Comparison of ENCODE assay signal across 24 mouse cellular contexts in the genomic region with DNA sequence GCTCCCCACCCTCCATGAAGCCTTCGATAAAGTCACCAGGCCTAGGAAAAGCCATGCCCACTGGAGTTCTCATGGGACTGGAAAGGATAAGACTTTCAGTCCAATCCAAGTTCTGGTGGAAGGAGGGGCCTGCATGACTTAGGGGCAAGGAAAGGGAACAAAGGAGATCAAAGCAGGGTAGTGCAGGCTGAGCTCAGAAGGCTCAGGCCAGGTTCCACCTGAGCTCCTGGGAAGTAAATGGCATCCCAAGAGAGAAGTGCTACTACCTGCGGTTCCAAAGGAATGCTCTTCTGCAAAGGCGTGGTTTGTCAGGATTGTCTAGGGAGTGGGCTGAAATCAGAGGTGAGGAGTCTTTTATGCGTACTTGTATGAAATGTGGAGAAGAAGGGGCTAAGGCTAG. TPM values are rescaled to one million over a fixed set of nuclear protein-coding genes. Genes with fewer than 3 reads are reported as not detected.
DNase-seq lines count a peak whose midpoint lies in the region; ATAC-seq and TF ChIP-seq lines count a peak whose summit lies in the region.
"Had no signal": no experiment of that assay in that cellular context is flagged by ENCODE, and none has a peak within 500 bp of the region (broad histone marks: within the 10 kb centered on the region; RNA-seq: fewer than 3 reads in every experiment).

No protein-coding gene starts in this region.

- TF ChIP-seq CTCF in lung, postnatal 0 days (IDR thresholded peaks at IDR 0.05), result no peak
- no peak for TF ChIP-seq CTCF in lung, adult 2 months (IDR thresholded peaks at IDR 0.05; ENCODE audit: insufficient read depth, low read length)

- H3K27ac ChIP-seq in kidney, embryonic 16.5 days (ENCODE audit: low read length), result no peak overlapping the region
- H3K27ac ChIP-seq in kidney, embryonic 14.5 days (ENCODE audit: low read depth, low read length), result no peak overlapping the region
- peak overlapping the region; percentile 11; the same call in 1 of the 2 replicates for H3K27ac ChIP-seq in lung, postnatal 0 days (ENCODE audit: low read length)
- H3K27ac ChIP-seq: embryonic facial prominence, embryonic 10.5 days; forebrain, embryonic 13.5 days; heart, embryonic 10.5 days; hindbrain, embryonic 13.5 days had no signal

- 74% methylated on average over 4 of the region's 4 CpGs for WGBS in kidney, embryonic 16.5 days
- 77% methylated on average over 4 of the region's 4 CpGs for WGBS in kidney, embryonic 14.5 days
- WGBS in lung, postnatal 0 days, result 60% methylated on average over 4 of the region's 4 CpGs
- WGBS in lung, adult 2 months, result 67% methylated on average over 4 of the region's 4 CpGs

- no peaks in the 10 kb centered on the region for H3K36me3 ChIP-seq in kidney, embryonic 16.5 days (ENCODE audit: insufficient read depth, low read length)
- no peaks in the 10 kb centered on the region for H3K36me3 ChIP-seq in kidney, embryonic 14.5 days (ENCODE audit: control insufficient read depth, insufficient read depth, low read length)
- H3K36me3 ChIP-seq in lung, postnatal 0 days (ENCODE audit: insufficient read depth, low read length), result no peaks in the 10 kb centered on the region
- H3K36me3 ChIP-seq: embryonic facial prominence, embryonic 10.5 days; heart, embryonic 10.5 days; hindbrain, embryonic 13.5 days had no signal

- no peak overlapping the region for H3K9ac ChIP-seq in kidney, embryonic 16.5 days (replicated peaks; ENCODE audit: low read length)
- H3K9ac ChIP-seq in kidney, embryonic 14.5 days (ENCODE audit: low read depth, low read length), result no peak overlapping the region
- no peak overlapping the region for H3K9ac ChIP-seq in lung, postnatal 0 days (replicated peaks; ENCODE audit: low read depth)
- H3K9ac ChIP-seq: forebrain, embryonic 13.5 days; forebrain, postnatal 0 days; hindbrain, embryonic 13.5 days had no signal

- TF ChIP-seq POLR2A in lung, adult 2 months (IDR thresholded peaks at IDR 0.05; ENCODE audit: borderline replicate concordance, extremely low read depth, low read depth, low read length), result no peak

- H3K4me2 ChIP-seq in kidney, embryonic 16.5 days (replicated peaks; ENCODE audit: low read depth, low read length), result no peak overlapping the region
- H3K4me2 ChIP-seq in kidney, embryonic 14.5 days (replicated peaks; ENCODE audit: low read depth, low read length), result no peak overlapping the region
- H3K4me2 ChIP-seq in lung, postnatal 0 days (replicated peaks; ENCODE audit: low read depth, low read length), result no peak overlapping the region
- H3K4me2 ChIP-seq: forebrain, embryonic 13.5 days; hindbrain, embryonic 13.5 days had no signal

- no peaks in the 10 kb centered on the region for H3K9me3 ChIP-seq in kidney, embryonic 16.5 days (ENCODE audit: low read length)
- H3K9me3 ChIP-seq in kidney, embryonic 14.5 days (ENCODE audit: control insufficient read depth, low read length), result no peaks in the 10 kb centered on the region
- H3K9me3 ChIP-seq in lung, postnatal 0 days (ENCODE audit: low read length), result no peaks in the 10 kb centered on the region
- H3K9me3 ChIP-seq: embryonic facial prominence, embryonic 10.5 days; forebrain, embryonic 13.5 days; heart, embryonic 10.5 days; hindbrain, embryonic 13.5 days had no signal

- H3K27me3 ChIP-seq in kidney, embryonic 16.5 days (ENCODE audit: insufficient read depth, low read length), result no peaks in the 10 kb centered on the region
- no peaks in the 10 kb centered on the region for H3K27me3 ChIP-seq in kidney, embryonic 14.5 days (ENCODE audit: control insufficient read depth, insufficient read depth, low read length)
- H3K27me3 ChIP-seq in lung, postnatal 0 days (replicated peaks; ENCODE audit: insufficient read depth, low read length), result no peaks in the 10 kb centered on the region
- H3K27me3 ChIP-seq: forebrain, embryonic 13.5 days; hindbrain, embryonic 13.5 days had no signal

- peaks cover 18% of the 10 kb centered on the region; the same call in 1 of the 2 replicates for H3K4me1 ChIP-seq in kidney, embryonic 16.5 days (ENCODE audit: insufficient read depth, low read length)
- 0 out of 2 replicates have a peak, but pooled peaks cover 5% of the 10 kb centered on the region for H3K4me1 ChIP-seq in kidney, embryonic 14.5 days (ENCODE audit: control insufficient read depth, insufficient read depth, low read length)
- H3K4me1 ChIP-seq in lung, postnatal 0 days (ENCODE audit: insufficient read depth, low read depth, low read length), result peaks cover 3% of the 10 kb centered on the region; the same call in 1 of the 2 replicates
- peaks cover 2% of the 10 kb centered on the region; the same call in 1 of the 2 replicates for H3K4me1 ChIP-seq in lung, adult 2 months (ENCODE audit: control insufficient read depth, insufficient read depth, low read length)
- H3K4me1 ChIP-seq: hindbrain, embryonic 13.5 days had no signal

- peak; percentile 38 for DNase-seq in lung, postnatal 0 days (ENCODE audit: low spot score)
- DNase-seq in lung, adult 2 months, result no peak
- DNase-seq in ES-CJ7 (ENCODE audit: low read depth, low spot score), result peak; percentile 28
- DNase-seq in ZHBTc4 (ENCODE audit: low read depth, low spot score), result peak; percentile 54
- DNase-seq: adrenal gland, adult 8-10 months; adrenal gland, postnatal 36 days; cerebellum, adult 2 months; cerebellum, postnatal 10 days; forebrain, postnatal 0 days; gastrocnemius, postnatal 14 days; heart, postnatal 10 days; heart, postnatal 4 days had no signal

- no peak overlapping the region for H3K4me3 ChIP-seq in kidney, embryonic 16.5 days (ENCODE audit: low read length)
- H3K4me3 ChIP-seq in kidney, embryonic 14.5 days (ENCODE audit: low read length), result no peak overlapping the region
- no peak overlapping the region for H3K4me3 ChIP-seq in lung, postnatal 0 days (ENCODE audit: low read depth, low read length)
- no peak overlapping the region for H3K4me3 ChIP-seq in lung, adult 2 months (replicated peaks; ENCODE audit: extremely low read depth, low read depth, low read length)
- H3K4me3 ChIP-seq: embryonic facial prominence, embryonic 10.5 days; forebrain, embryonic 13.5 days; heart, embryonic 10.5 days; hindbrain, embryonic 13.5 days had no signal

- ATAC-seq in kidney, embryonic 16.5 days (ENCODE audit: low FRiP score, low TSS enrichment), result peak; percentile 51; the same call in 1 of the 2 replicates
- no peak for ATAC-seq in kidney, embryonic 14.5 days (ENCODE audit: low FRiP score, low TSS enrichment)
- peak; percentile 72 for ATAC-seq in lung, postnatal 0 days
- no peak for ATAC-seq in megakaryocyte-erythroid progenitor cell, adult 5-6 weeks (replicated peaks; ENCODE audit: low FRiP score, low TSS enrichment, poor library complexity, severe bottlenecking)
- ATAC-seq: forebrain, embryonic 13.5 days; forebrain, postnatal 0 days had no signal

- no peak for TF ChIP-seq EP300 in lung, postnatal 0 days (IDR thresholded peaks at IDR 0.05)

RNA-seq across cellular contexts. Expression of a gene that starts 39.4 kb away (rescaled TPM):
- polyA plus RNA-seq in kidney, embryonic 16.5 days (2015; fragmentation: Nextera tagmentation; extraction: Ambion mirVana), result 0.27 and 0.30 TPM in 2 replicates
- polyA plus RNA-seq in kidney, embryonic 14.5 days (2014; fragmentation: Nextera tagmentation; extraction: Ambion mirVana), result 0.55 TPM in 1 of 2 replicates, not detected in the other
- 0.16 and 0.18 TPM in 2 replicates for polyA plus RNA-seq in lung, postnatal 0 days (2015; fragmentation: Nextera tagmentation; extraction: Ambion mirVana)
- polyA plus RNA-seq in lung, adult 2 months (2012; rRNA removed), result not detected in 2 replicates
- total RNA-seq in megakaryocyte-erythroid progenitor cell, adult 5-6 weeks (2014; fragmentation: Nextera tagmentation), result not detected in 2 replicates
- not detected in 2 replicates for total RNA-seq in megakaryocyte-erythroid progenitor cell, adult 5-6 weeks (2017)
- total RNA-seq: adrenal gland, postnatal 36 days; forebrain, postnatal 0 days; gastrocnemius, adult 18-20 months; gastrocnemius, postnatal 14 days; heart, postnatal 10 days; heart, postnatal 4 days; MEL had no signal
- polyA plus RNA-seq: cerebellum, adult 2 months; embryonic facial prominence, embryonic 14.5 days; forebrain, embryonic 13.5 days; forebrain, postnatal 0 days; gonadal fat pad, adult 2 months; heart, embryonic 14.5 days; hindbrain, embryonic 13.5 days had no signal

RNA-seq across cellular contexts. Expression of a gene that starts 44.8 kb away (rescaled TPM):
- polyA plus RNA-seq in kidney, embryonic 16.5 days (2015; fragmentation: Nextera tagmentation; extraction: Ambion mirVana), result 14.7 and 17.2 TPM in 2 replicates
- 11.3 and 13.3 TPM in 2 replicates for polyA plus RNA-seq in kidney, embryonic 14.5 days (2014; fragmentation: Nextera tagmentation; extraction: Ambion mirVana)
- polyA plus RNA-seq in lung, postnatal 0 days (2015; fragmentation: Nextera tagmentation; extraction: Ambion mirVana), result 14.7 and 14.8 TPM in 2 replicates
- 8.4 and 10.4 TPM in 2 replicates for polyA plus RNA-seq in lung, adult 2 months (2012; rRNA removed)
- 2.1 and 6.6 TPM in 2 replicates for total RNA-seq in megakaryocyte-erythroid progenitor cell, adult 5-6 weeks (2014; fragmentation: Nextera tagmentation)
- 2.2 and 3.1 TPM in 2 replicates for total RNA-seq in megakaryocyte-erythroid progenitor cell, adult 5-6 weeks (2017)

Comparison
In these comparisons a context has a peak if more than half of its experiments do, and no peak if none do; other contexts are left out.
1. ATAC-seq: peak in kidney, embryonic 16.5 days (single experiment) and lung, postnatal 0 days (single experiment); none in kidney, embryonic 14.5 days (single experiment) and megakaryocyte-erythroid progenitor cell, adult 5-6 weeks (single experiment).